Mouse (Mus musculus) right cerebral cortex, adult 18-20 months (tissue): ENCODE measurements around the gene Usb1.
"Not testable (repeated sequence)": the region's sequence is repeated elsewhere in the genome, so short reads cannot be mapped to it uniquely, and the experiment has no call there.

ENCODE experiments used
- DNase-seq: peaks from one replicate; pipeline ENCODE4 v3.0.0; 2022; ENCODE audit warnings: mixed read lengths

Gene Usb1

GRCm38 (mm10) chr8:95376309-95376999 is 44.4 kb downstream of the Usb1 start:
- no peak for DNase-seq

GRCm38 (mm10) chr8:95377101-95377500 is 45.0 kb downstream of the Usb1 start:
- no peak for DNase-seq

- no peak for DNase-seq
These were observed 45.8 kb downstream of the Usb1 start for GRCm38 (mm10) chr8:95377863-95378291.

GRCm38 (mm10) chr8:95378928-95379327 is 46.8 kb downstream of the Usb1 start:
- not testable (repeated sequence) for DNase-seq

GRCm38 (mm10) chr8:95380953-95381352 is 48.9 kb downstream of the Usb1 start:
- DNase-seq = no peak

- DNase-seq = no peak
These were observed 49.5 kb downstream of the Usb1 start for GRCm38 (mm10) chr8:95381595-95381994.

GRCm38 (mm10) chr8:95384501-95384900 is 52.4 kb downstream of the Usb1 start:
- DNase-seq = no peak

GRCm38 (mm10) chr8:95386037-95386436 is 54.0 kb downstream of the Usb1 start:
- DNase-seq = no peak

GRCm38 (mm10) chr8:95387221-95387620 is 55.1 kb downstream of the Usb1 start:
- DNase-seq = no peak

- DNase-seq = no peak
These were observed 55.9 kb downstream of the Usb1 start for GRCm38 (mm10) chr8:95387936-95388335.

GRCm38 (mm10) chr8:95390312-95390711 is 58.2 kb downstream of the Usb1 start:
- no peak for DNase-seq

GRCm38 (mm10) chr8:95391101-95391500 is 59.0 kb downstream of the Usb1 start:
- DNase-seq = no peak

GRCm38 (mm10) chr8:95392604-95393003 is 60.5 kb downstream of the Usb1 start:
- no peak for DNase-seq

GRCm38 (mm10) chr8:95395186-95395918 is 63.3 kb downstream of the Usb1 start:
- no peak for DNase-seq

GRCm38 (mm10) chr8:95396752-95397151 is 64.7 kb downstream of the Usb1 start:
- no peak for DNase-seq
